In the genomic region with DNA sequence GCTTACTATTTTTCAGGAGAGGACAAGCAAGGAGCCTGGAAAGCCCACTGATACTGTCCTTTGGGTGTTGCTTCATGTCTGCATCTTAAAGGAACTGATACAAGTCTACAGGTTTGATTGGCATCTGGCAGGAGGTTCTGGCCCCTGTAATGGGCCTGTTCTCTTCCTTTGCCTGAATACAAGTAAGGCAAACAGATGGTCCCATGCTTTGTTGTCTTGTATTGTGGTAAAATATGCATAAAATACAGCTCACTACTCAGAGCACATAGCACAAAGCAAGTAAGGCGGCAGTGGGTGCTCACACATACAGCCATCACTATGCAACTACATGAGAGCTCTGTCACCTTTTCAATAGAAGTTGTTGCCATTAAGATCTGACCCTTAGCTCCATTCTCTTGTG, we compare ENCODE assay signal across 24 mouse cellular contexts.
"Had no signal": no experiment of that assay in that cellular context is flagged by ENCODE, and none has a peak within 500 bp of the region (broad histone marks: within the 10 kb centered on the region; RNA-seq: fewer than 3 reads in every experiment).

No protein-coding gene starts in this region.

- H3K9ac ChIP-seq: limb, embryonic 13.5 days; liver, embryonic 12.5 days; liver, embryonic 15.5 days; lung, embryonic 15.5 days; midbrain, embryonic 13.5 days; neural tube, embryonic 13.5 days; stomach, embryonic 15.5 days had no signal

- DNase-seq: kidney, postnatal 4 days; layer of hippocampus, adult 9-11 months; layer of hippocampus, postnatal 36 days; liver; lung, adult 18-20 months; lung, postnatal 10 days; lung, postnatal 36 days; retina, postnatal 1 day; right cerebral cortex, postnatal 25 days; spleen, adult 18-20 months; thymus, postnatal 25 days had no signal

- H3K9me3 ChIP-seq: limb, embryonic 10.5 days; limb, embryonic 13.5 days; liver, embryonic 12.5 days; liver, embryonic 15.5 days; lung, embryonic 15.5 days; megakaryocyte, embryonic 14.5 days; midbrain, embryonic 10.5 days; midbrain, embryonic 13.5 days; neural tube, embryonic 13.5 days; stomach, embryonic 15.5 days had no signal

- H3K27ac ChIP-seq: kidney, postnatal 0 days; limb, embryonic 10.5 days; limb, embryonic 13.5 days; liver, embryonic 12.5 days; liver, embryonic 15.5 days; lung, embryonic 15.5 days; midbrain, embryonic 10.5 days; midbrain, embryonic 13.5 days; neural tube, embryonic 13.5 days; stomach, embryonic 15.5 days had no signal

- H3K4me2 ChIP-seq: limb, embryonic 13.5 days; liver, embryonic 12.5 days; liver, embryonic 15.5 days; lung, embryonic 15.5 days; midbrain, embryonic 13.5 days; neural tube, embryonic 13.5 days; stomach, embryonic 15.5 days had no signal

- H3K4me1 ChIP-seq: limb, embryonic 10.5 days; liver, embryonic 12.5 days had no signal

- H3K27me3 ChIP-seq: limb, embryonic 13.5 days; liver, embryonic 12.5 days; liver, embryonic 15.5 days; lung, embryonic 15.5 days; megakaryocyte, embryonic 14.5 days; midbrain, embryonic 13.5 days; neural tube, embryonic 13.5 days; stomach, embryonic 15.5 days had no signal

- ATAC-seq: liver, embryonic 12.5 days; midbrain, embryonic 13.5 days; midbrain, embryonic 16.5 days had no signal

- H3K4me3 ChIP-seq: limb, embryonic 10.5 days; limb, embryonic 13.5 days; liver, embryonic 12.5 days; liver, embryonic 15.5 days; lung, embryonic 15.5 days; megakaryocyte, embryonic 14.5 days; midbrain, embryonic 10.5 days; midbrain, embryonic 13.5 days; myocyte; neural tube, embryonic 13.5 days; stomach, embryonic 15.5 days had no signal
